Mouse (Mus musculus): ENCODE results near the gene Asb13. TPM values are rescaled to one million over a fixed set of nuclear protein-coding genes. Genes with fewer than 3 reads are reported as not detected.
A peak's percentile ranks its signal among the peaks of the same experiment; 100 is the strongest.

The Asb13 gene
- total RNA-seq, 2 experiments from 2014 or later = 1.5 to 5.2 TPM

DNA sequence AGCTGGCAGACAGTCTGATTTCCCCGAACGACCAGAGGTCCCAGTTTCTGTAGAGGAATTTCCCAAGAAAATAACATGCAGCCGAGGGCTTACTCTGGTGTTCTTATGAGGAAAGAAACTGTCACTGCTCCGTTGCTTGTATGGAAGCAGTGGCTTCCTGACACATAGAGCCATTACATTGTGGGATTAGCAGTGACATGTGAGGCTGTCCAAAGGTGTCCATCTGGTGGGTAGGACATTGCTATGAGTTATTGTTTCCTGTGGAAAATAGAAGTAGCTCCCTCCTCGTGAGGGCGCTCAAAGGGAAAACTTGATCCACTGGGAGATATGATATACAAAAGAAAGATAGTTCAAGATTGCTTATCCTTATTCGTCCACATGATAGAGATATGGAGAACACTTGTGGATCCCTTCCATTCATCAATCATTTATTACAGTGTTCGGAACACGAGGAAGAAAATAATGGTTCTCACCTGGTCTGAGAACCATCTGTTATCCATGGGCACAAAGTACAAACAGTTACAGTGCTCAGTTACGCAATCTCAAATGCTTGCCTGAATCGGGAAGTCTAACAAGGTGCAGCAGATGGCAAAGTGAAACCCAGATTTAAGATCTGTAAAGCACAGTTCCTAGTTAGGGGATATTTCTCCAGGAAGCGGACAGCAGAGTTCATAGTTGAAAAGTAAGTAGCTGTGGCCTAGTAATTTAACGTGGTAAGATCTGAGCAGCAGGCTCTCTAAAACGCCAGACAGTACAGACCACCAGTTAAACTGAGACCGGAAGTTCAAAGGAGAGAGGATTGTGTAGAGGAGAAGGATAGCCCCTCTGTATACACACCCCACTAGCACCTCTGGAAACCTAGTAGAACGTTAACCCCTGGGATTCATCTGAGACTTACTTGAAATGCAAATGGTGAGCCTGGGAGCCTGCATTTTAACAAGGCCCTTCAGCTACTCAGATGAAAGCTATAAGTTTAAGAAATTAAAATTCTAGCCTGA, 25.6 kb downstream of the Asb13 start:
- ATAC-seq (replicated peaks; ENCODE audit: poor library complexity, severe bottlenecking) = peak; percentile 89

GRCm38 (mm10) chr13:3664241-3664640, 30.4 kb downstream of the Asb13 start:
- no peak for ATAC-seq (replicated peaks; ENCODE audit: poor library complexity, severe bottlenecking)

GRCm38 (mm10) chr13:3665308-3665723, 31.5 kb downstream of the Asb13 start:
- ATAC-seq (replicated peaks; ENCODE audit: poor library complexity, severe bottlenecking) = peak; percentile 92

DNA sequence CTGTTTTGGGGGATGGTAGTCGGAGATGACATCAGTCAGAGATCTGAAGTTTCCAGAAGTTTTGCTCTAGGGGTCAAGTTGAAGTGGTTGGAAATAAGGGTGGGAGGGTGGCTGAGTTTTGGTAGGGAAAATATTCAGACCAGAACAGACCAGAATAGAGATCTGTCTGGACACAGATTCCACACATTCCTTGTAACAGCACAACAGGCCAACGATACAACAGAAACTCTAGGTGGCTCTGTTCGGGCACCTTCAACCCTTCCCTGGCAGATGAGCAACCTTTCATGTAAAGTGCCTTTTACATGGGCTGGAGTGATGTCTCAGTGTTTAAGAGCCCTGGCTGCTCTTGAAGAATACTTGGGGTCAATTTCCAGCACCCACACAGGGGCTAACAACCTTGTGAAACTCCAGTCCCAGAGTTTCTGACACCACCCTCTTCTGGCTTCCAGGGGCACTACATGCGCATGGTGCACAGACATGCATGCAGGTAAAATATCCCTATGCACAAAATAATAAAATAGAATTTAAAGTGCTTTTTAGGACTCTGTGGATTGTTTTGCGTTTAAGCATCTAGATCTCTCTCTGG, 33.5 kb downstream of the Asb13 start:
- ATAC-seq (replicated peaks; ENCODE audit: poor library complexity, severe bottlenecking) = no peak

- no peak for ATAC-seq (replicated peaks; ENCODE audit: poor library complexity, severe bottlenecking)
Measured at GRCm38 (mm10) chr13:3668068-3668467, 34.2 kb downstream of the Asb13 start.

DNA sequence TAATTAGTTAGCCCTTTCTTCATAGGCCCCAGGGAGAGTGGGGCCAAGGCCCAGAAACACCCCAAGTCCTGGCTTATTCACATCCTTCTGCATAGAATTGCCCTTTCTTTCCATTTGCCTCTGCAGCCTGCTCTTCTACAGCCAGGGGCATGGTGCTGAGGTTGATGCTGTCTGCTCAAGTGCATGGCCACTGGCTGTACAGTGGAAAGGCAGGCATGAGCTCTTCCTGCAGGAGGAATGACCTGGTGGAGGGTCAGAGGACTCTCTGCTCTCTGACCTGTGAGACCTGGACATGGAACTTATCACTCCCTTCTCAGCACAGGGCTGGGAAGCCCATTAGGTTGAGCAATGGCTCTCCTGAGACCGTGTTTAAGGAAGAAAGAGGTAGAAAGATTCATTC, 35.8 kb downstream of the Asb13 start:
- ATAC-seq (replicated peaks; ENCODE audit: poor library complexity, severe bottlenecking) = no peak

- no peak for ATAC-seq (replicated peaks; ENCODE audit: poor library complexity, severe bottlenecking)
Measured at GRCm38 (mm10) chr13:3670039-3670438, 36.2 kb downstream of the Asb13 start.

DNA sequence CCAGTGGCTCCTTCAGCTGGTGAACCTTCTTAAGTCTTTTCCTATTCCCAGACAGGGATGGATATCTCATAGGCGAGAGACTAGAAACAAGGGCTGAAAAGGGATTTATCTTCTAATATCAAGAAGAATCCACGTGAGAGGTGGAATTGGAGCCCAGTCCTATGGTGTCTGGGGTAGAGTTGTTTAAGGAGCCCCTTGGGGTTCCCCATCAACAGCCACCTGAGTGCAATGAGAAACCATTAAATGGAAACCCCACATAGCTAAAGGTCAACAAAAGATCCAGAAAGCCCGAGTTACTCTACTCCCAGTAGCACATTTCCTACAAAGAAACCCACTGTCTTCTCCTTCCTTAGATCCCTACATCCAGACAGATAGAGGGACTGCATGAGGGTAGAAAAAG, 39.3 kb downstream of the Asb13 start:
- ATAC-seq (replicated peaks; ENCODE audit: poor library complexity, severe bottlenecking) = no peak

- no peak for ATAC-seq (replicated peaks; ENCODE audit: poor library complexity, severe bottlenecking)
Measured at GRCm38 (mm10) chr13:3673622-3674021, 39.8 kb downstream of the Asb13 start.

GRCm38 (mm10) chr13:3675855-3676254, 42.0 kb downstream of the Asb13 start:
- no peak for ATAC-seq (replicated peaks; ENCODE audit: poor library complexity, severe bottlenecking)

DNA sequence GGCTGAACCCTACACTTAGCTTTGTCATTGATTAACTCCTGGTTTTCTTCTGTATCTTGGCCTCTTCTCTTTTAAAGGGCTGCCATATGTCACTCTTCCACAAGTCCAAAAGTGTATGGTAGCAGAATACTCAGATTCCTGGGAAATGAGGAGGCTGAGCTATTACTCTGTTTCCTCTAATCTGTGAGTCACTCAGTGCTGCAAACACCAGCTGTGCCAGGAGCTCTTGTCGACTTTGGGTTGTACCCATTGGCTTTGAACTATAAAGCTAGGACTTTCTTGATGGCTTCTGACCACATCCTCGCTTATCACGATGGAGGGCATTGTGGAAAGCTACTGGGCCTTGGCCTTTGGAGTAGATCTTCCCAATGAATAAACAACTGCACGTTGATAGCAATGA, 45.3 kb downstream of the Asb13 start:
- no peak for ATAC-seq (replicated peaks; ENCODE audit: poor library complexity, severe bottlenecking)

- no peak for ATAC-seq (replicated peaks; ENCODE audit: poor library complexity, severe bottlenecking)
Measured at GRCm38 (mm10) chr13:3686306-3686705, 52.5 kb downstream of the Asb13 start.

DNA sequence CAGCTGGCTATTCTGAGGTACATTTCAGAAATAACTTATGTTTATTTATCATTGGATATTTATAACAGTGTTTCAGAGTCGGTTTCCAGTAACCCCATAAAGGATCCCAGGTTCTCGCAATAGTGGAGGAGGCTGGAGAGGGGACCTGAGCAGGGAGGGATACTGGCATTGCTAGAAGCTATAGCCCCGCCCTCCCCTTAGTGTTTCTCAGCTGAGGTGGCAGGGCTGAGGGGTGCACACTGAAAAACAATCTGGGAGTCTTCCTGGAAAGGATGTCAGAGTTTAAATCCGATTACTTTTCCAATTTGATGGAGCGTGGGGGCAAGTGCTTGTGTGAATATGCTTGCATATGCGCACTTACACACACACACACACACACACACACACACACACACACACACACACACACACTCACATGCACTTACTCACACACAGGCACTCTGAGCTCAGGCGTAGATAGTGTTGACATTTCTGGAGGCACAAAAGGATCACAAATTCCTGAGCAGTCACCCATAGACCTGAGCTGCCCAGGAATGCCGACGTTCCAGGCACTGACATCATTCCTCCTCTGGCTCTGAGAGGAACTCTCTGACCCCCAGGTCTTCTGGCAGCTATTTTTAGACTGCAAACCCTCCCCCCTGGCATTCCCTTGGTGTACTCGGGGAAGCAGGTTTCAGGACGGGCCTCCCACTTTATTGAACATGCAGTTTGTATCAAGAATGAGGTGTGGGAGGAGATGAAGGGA, 60.9 kb downstream of the Asb13 start:
- ATAC-seq (replicated peaks; ENCODE audit: poor library complexity, severe bottlenecking) = no peak

- ATAC-seq (replicated peaks; ENCODE audit: poor library complexity, severe bottlenecking) = no peak
Measured at GRCm38 (mm10) chr13:3696977-3697735, 63.3 kb downstream of the Asb13 start.

- ATAC-seq (replicated peaks; ENCODE audit: poor library complexity, severe bottlenecking) = peak; percentile 33; the same call in 1 of the 2 replicates
Measured at GRCm38 (mm10) chr13:3700752-3701151, 66.9 kb downstream of the Asb13 start.

Other genes starting within 250 kb of the Asb13 start
- 417 and 471 TPM in 2 replicates for gene Gdi2, start 96.0 kb upstream of the Asb13 start, total RNA-seq (2014; fragmentation: Nextera tagmentation)
- 523 and 552 TPM in 2 replicates for gene Gdi2, start 96.0 kb upstream of the Asb13 start, total RNA-seq (2017)
- gene Fam208b, start 22.9 kb upstream of the Asb13 start, total RNA-seq (2014; fragmentation: Nextera tagmentation) = 44.0 and 52.0 TPM in 2 replicates
- gene Fam208b, start 22.9 kb upstream of the Asb13 start, total RNA-seq (2017) = 31.9 and 34.1 TPM in 2 replicates
- not detected in 2 replicates for gene Calml3, start 170.3 kb downstream of the Asb13 start, total RNA-seq (2014; fragmentation: Nextera tagmentation)
- gene Calml3, start 170.3 kb downstream of the Asb13 start, total RNA-seq (2017) = not detected in 2 replicates
- not detected in 2 replicates for gene Calm4, start 203.7 kb downstream of the Asb13 start, total RNA-seq (2014; fragmentation: Nextera tagmentation)
- not detected in 2 replicates for gene Calm4, start 203.7 kb downstream of the Asb13 start, total RNA-seq (2017)
- gene Calm5, start 220.1 kb downstream of the Asb13 start, total RNA-seq (2014; fragmentation: Nextera tagmentation) = not detected in 2 replicates
- gene Calm5, start 220.1 kb downstream of the Asb13 start, total RNA-seq (2017) = not detected in 2 replicates